In genomic region chr6:142962476-142962875, GRCm38 (mm10) we compare ENCODE assay signal across 10 mouse cellular contexts. TPM values are rescaled to one million over a fixed set of nuclear protein-coding genes. Genes with fewer than 3 reads are reported as not detected.
DNase-seq lines count a peak whose midpoint lies in the region; ATAC-seq lines count a peak whose summit lies in the region.
"Had no signal": no experiment of that assay in that cellular context is flagged by ENCODE, and none has a peak within 500 bp of the region (broad histone marks: within the 10 kb centered on the region; RNA-seq: fewer than 3 reads in every experiment).

No protein-coding gene starts in this region.

- no peaks in the 10 kb centered on the region for H3K27me3 ChIP-seq in forebrain, embryonic 15.5 days

- no peak overlapping the region for H3K27ac ChIP-seq in forebrain, embryonic 15.5 days (replicated peaks)

- H3K36me3 ChIP-seq in forebrain, embryonic 15.5 days = no peaks in the 10 kb centered on the region

- intact Hi-C loops in left cerebral cortex, postnatal 25 days (cut with DNase I) = loop anchor here (5.0 to 10.0 kb wide), 3 partner anchors 85 to 438 kb away; no protein-coding TSS in a partner anchor

- H3K4me1 ChIP-seq in forebrain, embryonic 15.5 days = peaks cover 29% of the 10 kb centered on the region

- peak; percentile 48 for DNase-seq in kidney, adult 9 months
- DNase-seq in kidney, postnatal 10 days = no peak
- DNase-seq in brain, adult 2 months (ENCODE audit: low read depth, low spot score) = peak; percentile 58
- peak; percentile 55 for DNase-seq in naive thymus-derived CD4-positive, alpha-beta T cell, adult 2 months (ENCODE audit: low read depth)
- DNase-seq in left cerebral cortex, postnatal 25 days (ENCODE audit: low spot score in 2 of 2) = no peak
- DNase-seq in B cell, adult 2 months = no peak
- no peak for DNase-seq in frontal cortex, postnatal 14 days (ENCODE audit: low spot score in 2 of 2)
- DNase-seq: layer of hippocampus, adult 9-11 months; lung, postnatal 36 days had no signal

- H3K9me3 ChIP-seq in forebrain, embryonic 15.5 days = no peaks in the 10 kb centered on the region

- WGBS in forebrain, embryonic 15.5 days = 83% methylated on average over 10 of the region's 10 CpGs

- no peak overlapping the region for H3K9ac ChIP-seq in forebrain, embryonic 15.5 days (replicated peaks)

- no peak for ATAC-seq in forebrain, embryonic 15.5 days (replicated peaks)

- peak overlapping the region; percentile 86 for H3K4me3 ChIP-seq in forebrain, embryonic 15.5 days

- H3K4me2 ChIP-seq in forebrain, embryonic 15.5 days (replicated peaks) = peak overlapping the region; percentile 87

RNA-seq across cellular contexts. Expression of gene St8sia1, which starts 1.8 kb away (rescaled TPM):
- polyA plus RNA-seq in forebrain, embryonic 15.5 days (2015; fragmentation: Nextera tagmentation; extraction: Ambion mirVana) = 5.5 and 6.9 TPM in 2 replicates
- 10 to 100 TPM; 22.2 to 27.1 TPM for total RNA-seq in left cerebral cortex, postnatal 25 days (2021)

Comparison
In these comparisons a context has a peak if more than half of its experiments do, and no peak if none do; other contexts are left out.
1. DNase-seq: peak in kidney, adult 9 months (single experiment), brain, adult 2 months (single experiment) and naive thymus-derived CD4-positive, alpha-beta T cell, adult 2 months (single experiment); none in kidney, postnatal 10 days (single experiment), left cerebral cortex, postnatal 25 days (0 of 2), B cell, adult 2 months (0 of 2) and frontal cortex, postnatal 14 days (0 of 2).